Mouse (Mus musculus) G1E (cell line): ENCODE measurements around the gene Rdx. TPM values are rescaled to one million over a fixed set of nuclear protein-coding genes. Genes with fewer than 3 reads are reported as not detected.

Source experiments
- ATAC-seq: 2 replicates; pipeline ENCODE4 v1.8.0; 2016; ENCODE audit warnings: mild to moderate bottlenecking; ENCODE audit not compliant: insufficient number of reproducible peaks, poor library complexity, low FRiP score, severe bottlenecking; ENCODE audit errors: extremely low read depth
- DNase-seq: peaks from one replicate; pipeline ENCODE4 v3.0.0; 2012; ENCODE audit warnings: low spot score
- H3K27me3 ChIP-seq: 2 replicates; pipeline ENCODE4 v1.6.1; 2012; ENCODE audit warnings: mild to moderate bottlenecking, low read length, inconsistent platforms; ENCODE audit not compliant: insufficient read depth
- H3K36me3 ChIP-seq: replicated peaks from 2 replicates; pipeline ENCODE3; 2012; ENCODE audit warnings: mild to moderate bottlenecking, inconsistent platforms
- H3K4me1 ChIP-seq: 2 replicates; pipeline ENCODE4 v1.6.1; 2012; ENCODE audit warnings: low read depth, low read length, inconsistent platforms, mixed read lengths; ENCODE audit not compliant: insufficient read depth
- H3K4me3 ChIP-seq: 2 replicates; pipeline ENCODE4 v1.5.1; 2012; ENCODE audit warnings: low read depth, mild to moderate bottlenecking, inconsistent platforms, low read length, moderate library complexity, mixed read lengths
- H3K9me3 ChIP-seq: replicated peaks from 2 replicates; pipeline ENCODE4 v1.6.1; 2012; ENCODE audit warnings: inconsistent platforms
- CTCF ChIP-seq: IDR thresholded peaks from 2 replicates; pipeline ENCODE4 v1.5.1; 2012; ENCODE audit warnings: low read depth, low read length, inconsistent platforms, mixed read lengths
- GATA1 ChIP-seq: IDR thresholded peaks from 2 replicates; pipeline ENCODE4 v1.6.1; 2012; ENCODE audit warnings: borderline replicate concordance, low read length, inconsistent platforms, mixed read lengths
- GATA2 ChIP-seq: IDR thresholded peaks from 2 replicates; pipeline ENCODE4 v1.6.1; 2012; ENCODE audit warnings: low read depth, low read length, inconsistent platforms, borderline replicate concordance
- POLR2AphosphoS5 ChIP-seq: IDR thresholded peaks from 2 replicates; pipeline ENCODE4 v1.6.1; 2012; ENCODE audit warnings: low read depth, low read length, inconsistent platforms; ENCODE audit not compliant: insufficient replicate concordance
- TAL1 ChIP-seq: conservative IDR thresholded peaks from 2 replicates; pipeline ENCODE4 v1.6.1; 2012; ENCODE audit warnings: low read depth, low read length, inconsistent platforms, mixed read lengths
- polyA plus RNA-seq: library from polyadenylated mRNA; stranded (reverse); fragments of >175 nt; gene quantifications from 2 replicates; pipeline ENCODE4 v1.2.3, GENCODE M21; 2012
- total RNA-seq, 2 experiments: library from RNA; stranded (forward) in 1 of 2; stranded (reverse) in 1 of 2; fragments of 200-1000 nt in 1 of 2; fragments of >200 nt in 1 of 2; fragmentation: Nextera tagmentation in 1 of 2; gene quantifications; 2 replicates each; pipeline ENCODE4 v1.2.3; 2014 to 2017

Gene Rdx
- total and polyA plus RNA-seq, 3 experiments = 104 to 248 (median 206) TPM

- Histone ChIP-seq H3K9me3 (no peaks in the 10 kb centered on the region), H3K4me3 (no peak overlapping the region), H3K4me1 (peaks cover 6% of the 10 kb centered on the region; the same call in 1 of the 2 replicates), H3K36me3 (peaks cover 80% of the 10 kb centered on the region), H3K27me3 (no peaks in the 10 kb centered on the region)
- ATAC-seq (no peak), DNase-seq (no peak)
- TF ChIP-seq POLR2AphosphoS5 = no peak
- no peak for TF ChIP-seq GATA1
- TF ChIP-seq GATA2 = no peak
- TF ChIP-seq TAL1 = no peak
- TF ChIP-seq CTCF = no peak
Measured at GRCm38 (mm10) chr9:52072202-52072601, 25.2 kb downstream of the Rdx start.

GRCm38 (mm10) chr9:52076089-52076488 lies 29.1 kb downstream of the Rdx start:
- DNase-seq (no peak), ATAC-seq (no peak)
- Histone ChIP-seq H3K9me3 (no peaks in the 10 kb centered on the region), H3K4me3 (no peak overlapping the region), H3K36me3 (peaks cover 80% of the 10 kb centered on the region), H3K27me3 (no peaks in the 10 kb centered on the region), H3K4me1 (peaks cover 6% of the 10 kb centered on the region; the same call in 1 of the 2 replicates)
- no peak for TF ChIP-seq CTCF
- no peak for TF ChIP-seq GATA1
- TF ChIP-seq GATA2 = no peak

- no peaks in the 10 kb centered on the region for H3K9me3 ChIP-seq
- H3K27me3 ChIP-seq = no peaks in the 10 kb centered on the region
- H3K36me3 ChIP-seq = peaks cover 83% of the 10 kb centered on the region
- TF ChIP-seq CTCF (no peak), GATA1 (no peak), GATA2 (no peak), TAL1 (no peak), POLR2AphosphoS5 (no peak)
- no peak for DNase-seq
- peaks cover 6% of the 10 kb centered on the region; the same call in 1 of the 2 replicates for H3K4me1 ChIP-seq
- no peak for ATAC-seq
- H3K4me3 ChIP-seq = no peak overlapping the region
Measured at GRCm38 (mm10) chr9:52077692-52078091, 30.7 kb downstream of the Rdx start.

- no peak overlapping the region for H3K4me3 ChIP-seq
- DNase-seq (no peak), ATAC-seq (no peak)
- no peaks in the 10 kb centered on the region for H3K27me3 ChIP-seq
- H3K9me3 ChIP-seq = no peaks in the 10 kb centered on the region
- no peaks in the 10 kb centered on the region; the same call in 1 of the 2 replicates for H3K4me1 ChIP-seq
- peaks cover 80% of the 10 kb centered on the region for H3K36me3 ChIP-seq
- no peak for TF ChIP-seq GATA2
- no peak for TF ChIP-seq GATA1
- no peak for TF ChIP-seq POLR2AphosphoS5
- TF ChIP-seq CTCF = no peak
- no peak for TF ChIP-seq TAL1
Measured at GRCm38 (mm10) chr9:52081979-52082378, 35.0 kb downstream of the Rdx start.

GRCm38 (mm10) chr9:52082414-52082813 lies 35.4 kb downstream of the Rdx start:
- Histone ChIP-seq H3K36me3 (peaks cover 80% of the 10 kb centered on the region), H3K9me3 (no peaks in the 10 kb centered on the region), H3K4me1 (no peaks in the 10 kb centered on the region; the same call in 1 of the 2 replicates), H3K27me3 (no peaks in the 10 kb centered on the region), H3K4me3 (no peak overlapping the region)
- DNase-seq = no peak
- ATAC-seq = no peak
- TF ChIP-seq GATA2 (no peak), TAL1 (no peak), GATA1 (no peak)

GRCm38 (mm10) chr9:52091752-52092151 lies 44.8 kb downstream of the Rdx start:
- Histone ChIP-seq H3K9me3 (no peaks in the 10 kb centered on the region), H3K4me3 (no peak overlapping the region), H3K27me3 (no peaks in the 10 kb centered on the region), H3K4me1 (no peaks in the 10 kb centered on the region), H3K36me3 (peaks cover 68% of the 10 kb centered on the region)
- DNase-seq = no peak
- ATAC-seq = no peak
- TF ChIP-seq TAL1 (no peak), CTCF (no peak), GATA2 (no peak), POLR2AphosphoS5 (no peak), GATA1 (no peak)
